ENCODE assay signal across 23 mouse cellular contexts in genomic region chr8:99349456-99349855, GRCm38 (mm10).
A peak's percentile ranks its signal among the peaks of the same experiment; 100 is the strongest.
DNase-seq lines count a peak whose midpoint lies in the region; ATAC-seq and TF ChIP-seq lines count a peak whose summit lies in the region.
"Had no signal": no experiment of that assay in that cellular context is flagged by ENCODE, and none has a peak within 500 bp of the region (broad histone marks: within the 10 kb centered on the region; RNA-seq: fewer than 3 reads in every experiment).

No protein-coding gene starts in this region.

- ATAC-seq in forebrain, embryonic 15.5 days (replicated peaks), result peak; percentile 67
- ATAC-seq in forebrain, embryonic 12.5 days (ENCODE audit: low FRiP score), result no peak
- ATAC-seq in midbrain, embryonic 14.5 days (ENCODE audit: low FRiP score, low TSS enrichment), result no peak
- no peak for ATAC-seq in midbrain, postnatal 0 days (ENCODE audit: low FRiP score)
- ATAC-seq: CD4-positive, CD25-positive, alpha-beta regulatory T cell, adult 4 months; intestine, postnatal 0 days had no signal

- no peaks in the 10 kb centered on the region for H3K27me3 ChIP-seq in forebrain, embryonic 15.5 days
- no peaks in the 10 kb centered on the region for H3K27me3 ChIP-seq in forebrain, embryonic 12.5 days
- H3K27me3 ChIP-seq in midbrain, embryonic 14.5 days (ENCODE audit: control insufficient read depth, insufficient read depth, low read length), result no peaks in the 10 kb centered on the region
- no peaks in the 10 kb centered on the region for H3K27me3 ChIP-seq in midbrain, postnatal 0 days (ENCODE audit: insufficient read depth, low read length)
- H3K27me3 ChIP-seq: embryonic facial prominence, embryonic 12.5 days; embryonic facial prominence, embryonic 15.5 days; hindbrain, embryonic 12.5 days; hindbrain, embryonic 15.5 days had no signal

- TF ChIP-seq CTCF in midbrain, postnatal 0 days (IDR thresholded peaks at IDR 0.05), result no peak

- no peak overlapping the region for H3K9ac ChIP-seq in forebrain, embryonic 15.5 days (replicated peaks)
- H3K9ac ChIP-seq in forebrain, embryonic 12.5 days, result no peak overlapping the region
- H3K9ac ChIP-seq in midbrain, embryonic 14.5 days (replicated peaks; ENCODE audit: low read length), result no peak overlapping the region
- no peak overlapping the region for H3K9ac ChIP-seq in midbrain, postnatal 0 days (replicated peaks; ENCODE audit: low read length, poor library complexity, severe bottlenecking)
- H3K9ac ChIP-seq: embryonic facial prominence, embryonic 12.5 days; embryonic facial prominence, embryonic 15.5 days; hindbrain, embryonic 12.5 days; hindbrain, embryonic 15.5 days had no signal

- H3K4me1 ChIP-seq in forebrain, embryonic 15.5 days, result peaks cover 14% of the 10 kb centered on the region
- peaks cover 12% of the 10 kb centered on the region; the same call in 1 of the 2 replicates for H3K4me1 ChIP-seq in forebrain, embryonic 12.5 days
- peaks cover 7% of the 10 kb centered on the region; the same call in 1 of the 2 replicates for H3K4me1 ChIP-seq in midbrain, embryonic 14.5 days (ENCODE audit: control insufficient read depth, insufficient read depth, low read length)
- no peaks in the 10 kb centered on the region for H3K4me1 ChIP-seq in midbrain, postnatal 0 days (ENCODE audit: insufficient read depth, low read length)
- H3K4me1 ChIP-seq: embryonic facial prominence, embryonic 12.5 days; embryonic facial prominence, embryonic 15.5 days; hindbrain, embryonic 12.5 days had no signal

- DNase-seq in midbrain, embryonic 14.5 days, result peak; percentile 28
- DNase-seq in midbrain, postnatal 0 days (ENCODE audit: low spot score), result no peak
- DNase-seq in brain, embryonic 18.5 days (ENCODE audit: low read depth, low spot score), result peak; percentile 30
- DNase-seq in right cerebral cortex, postnatal 14 days, result no peak
- DNase-seq in lung, postnatal 36 days, result no peak
- DNase-seq: adrenal gland, adult 2 months; adrenal gland, postnatal 14 days; cerebellum, adult 11 months; cerebellum, adult 2 months; cerebellum, adult 9-11 months; cerebellum, postnatal 25 days; gastrocnemius, adult 2 months; gastrocnemius, postnatal 14 days; heart, adult 11 months had no signal

- H3K4me3 ChIP-seq in forebrain, embryonic 15.5 days, result no peak overlapping the region
- H3K4me3 ChIP-seq in forebrain, embryonic 12.5 days (replicated peaks), result no peak overlapping the region
- H3K4me3 ChIP-seq in midbrain, embryonic 14.5 days (replicated peaks; ENCODE audit: low read depth, low read length), result no peak overlapping the region
- H3K4me3 ChIP-seq in midbrain, postnatal 0 days (ENCODE audit: low read depth, low read length), result no peak overlapping the region
- H3K4me3 ChIP-seq: embryonic facial prominence, embryonic 12.5 days; embryonic facial prominence, embryonic 15.5 days; gastrocnemius, adult 2 months; hindbrain, embryonic 12.5 days; hindbrain, embryonic 15.5 days had no signal

- H3K27ac ChIP-seq in forebrain, embryonic 15.5 days (replicated peaks), result no peak overlapping the region; the same call in 1 of the 2 replicates
- H3K27ac ChIP-seq in forebrain, embryonic 12.5 days, result no peak overlapping the region
- H3K27ac ChIP-seq in midbrain, embryonic 14.5 days (replicated peaks; ENCODE audit: low read depth, low read length), result no peak overlapping the region
- H3K27ac ChIP-seq in midbrain, postnatal 0 days (ENCODE audit: low read depth, low read length), result no peak overlapping the region
- H3K27ac ChIP-seq: embryonic facial prominence, embryonic 12.5 days; embryonic facial prominence, embryonic 15.5 days; gastrocnemius, adult 2 months; hindbrain, embryonic 12.5 days; hindbrain, embryonic 15.5 days had no signal

- H3K36me3 ChIP-seq in forebrain, embryonic 15.5 days, result no peaks in the 10 kb centered on the region
- H3K36me3 ChIP-seq in forebrain, embryonic 12.5 days (replicated peaks), result no peaks in the 10 kb centered on the region
- H3K36me3 ChIP-seq in midbrain, embryonic 14.5 days (ENCODE audit: control insufficient read depth, insufficient read depth, low read length), result no peaks in the 10 kb centered on the region
- no peaks in the 10 kb centered on the region for H3K36me3 ChIP-seq in midbrain, postnatal 0 days (ENCODE audit: insufficient read depth, low read length)
- H3K36me3 ChIP-seq: embryonic facial prominence, embryonic 12.5 days; embryonic facial prominence, embryonic 15.5 days; hindbrain, embryonic 12.5 days; hindbrain, embryonic 15.5 days had no signal

- H3K4me2 ChIP-seq in forebrain, embryonic 15.5 days (replicated peaks), result no peak overlapping the region
- H3K4me2 ChIP-seq in forebrain, embryonic 12.5 days, result no peak overlapping the region
- no peak overlapping the region for H3K4me2 ChIP-seq in midbrain, embryonic 14.5 days (ENCODE audit: low read length)
- no peak overlapping the region for H3K4me2 ChIP-seq in midbrain, postnatal 0 days (ENCODE audit: low read depth, low read length, poor library complexity, severe bottlenecking)
- H3K4me2 ChIP-seq: embryonic facial prominence, embryonic 12.5 days; embryonic facial prominence, embryonic 15.5 days; heart, embryonic 11.5 days; hindbrain, embryonic 12.5 days; hindbrain, embryonic 15.5 days had no signal

- H3K9me3 ChIP-seq in forebrain, embryonic 15.5 days, result no peaks in the 10 kb centered on the region
- H3K9me3 ChIP-seq in forebrain, embryonic 12.5 days, result no peaks in the 10 kb centered on the region
- H3K9me3 ChIP-seq in midbrain, embryonic 14.5 days (ENCODE audit: control insufficient read depth, low read length), result no peaks in the 10 kb centered on the region
- no peaks in the 10 kb centered on the region for H3K9me3 ChIP-seq in midbrain, postnatal 0 days (ENCODE audit: low read length)
- H3K9me3 ChIP-seq: embryonic facial prominence, embryonic 12.5 days; embryonic facial prominence, embryonic 15.5 days; hindbrain, embryonic 12.5 days; hindbrain, embryonic 15.5 days had no signal

Comparison
In these comparisons a context has a peak if more than half of its experiments do, and no peak if none do; other contexts are left out.
1. DNase-seq: peak in midbrain, embryonic 14.5 days (single experiment) and brain, embryonic 18.5 days (single experiment); none in midbrain, postnatal 0 days (single experiment), right cerebral cortex, postnatal 14 days (single experiment) and lung, postnatal 36 days (single experiment).